Mouse (Mus musculus): ENCODE data around the gene Lsamp.

- TF ChIP-seq TAL1 (IDR thresholded peaks at IDR 0.05; ENCODE audit: low read length) (no peak), GATA1 (IDR thresholded peaks at IDR 0.05; ENCODE audit: low read length) (no peak)
Observed at GRCm38 (mm10) chr16:40371291-40371690, 387.1 kb downstream of the Lsamp start.
